Mouse (Mus musculus): ENCODE measurements around the gene Pdcd6.

DNA sequence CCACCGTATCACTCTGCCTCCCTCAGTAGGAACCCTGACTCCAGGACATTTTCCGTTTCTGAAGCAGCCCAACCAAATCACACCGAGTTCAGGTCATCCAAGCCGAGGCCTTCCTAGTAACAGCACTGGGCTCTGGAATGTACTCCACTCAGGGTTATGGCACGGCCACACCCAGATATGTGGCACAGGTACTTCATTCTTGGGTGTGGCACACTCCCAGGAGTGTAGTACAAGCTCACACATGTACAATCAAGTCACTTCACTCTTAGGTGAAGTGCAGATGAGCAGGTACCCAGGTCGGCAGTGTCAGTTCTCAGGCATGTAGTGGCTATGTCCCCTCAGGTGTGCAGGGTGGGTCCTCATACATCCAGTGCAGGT lies 15.8 kb downstream of the Pdcd6 start:
- no peak for TF ChIP-seq POLR2A (IDR thresholded peaks at IDR 0.05; ENCODE audit: low read depth, low read length)
- no peak for TF ChIP-seq CTCF (IDR thresholded peaks at IDR 0.05; ENCODE audit: extremely low read depth, insufficient read depth, insufficient read length, insufficient replicate concordance)
